ENCODE assay signal across 18 mouse cellular contexts in the genomic region with DNA sequence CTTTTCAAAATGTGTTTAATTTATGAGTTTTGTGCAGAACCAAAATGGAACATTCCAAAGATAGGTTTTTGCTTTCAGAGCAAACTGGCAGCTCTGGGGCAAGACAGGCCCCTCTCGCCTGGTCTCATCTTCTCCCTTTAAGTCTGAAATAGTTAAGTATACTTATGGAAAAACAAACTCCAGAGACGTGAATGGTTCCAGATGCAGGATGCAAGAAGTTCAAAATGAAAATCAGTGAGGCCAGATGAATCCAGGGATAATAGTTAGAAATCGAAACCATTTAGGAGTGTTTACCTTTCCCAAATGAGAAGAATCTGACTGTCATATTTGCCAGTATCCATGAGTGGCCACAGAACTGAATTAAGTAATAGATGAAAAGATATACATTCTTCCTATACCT.
"Had no signal": no experiment of that assay in that cellular context is flagged by ENCODE, and none has a peak within 500 bp of the region (broad histone marks: within the 10 kb centered on the region; RNA-seq: fewer than 3 reads in every experiment).

No protein-coding gene starts in this region.

- H3K9me3 ChIP-seq: limb, embryonic 12.5 days; limb, embryonic 15.5 days; midbrain, embryonic 12.5 days; midbrain, embryonic 15.5 days; neural tube, embryonic 13.5 days had no signal

- H3K9ac ChIP-seq: limb, embryonic 12.5 days; limb, embryonic 15.5 days; liver, embryonic 14.5 days; liver, postnatal 0 days; lung, embryonic 14.5 days; midbrain, embryonic 12.5 days; midbrain, embryonic 15.5 days; neural tube, embryonic 13.5 days had no signal

- ATAC-seq: liver, postnatal 0 days; lung, postnatal 0 days; midbrain, embryonic 15.5 days had no signal

- H3K27me3 ChIP-seq: limb, embryonic 12.5 days; limb, embryonic 15.5 days; midbrain, embryonic 12.5 days; midbrain, embryonic 15.5 days; neural tube, embryonic 13.5 days had no signal

- H3K27ac ChIP-seq: left cerebral cortex, adult 2 months; limb, embryonic 12.5 days; limb, embryonic 15.5 days; liver, embryonic 14.5 days; midbrain, embryonic 12.5 days; midbrain, embryonic 15.5 days; neural tube, embryonic 13.5 days had no signal

- DNase-seq: kidney, adult 18-20 months; kidney, adult 9 months; kidney, postnatal 10 days; kidney, postnatal 36 days; layer of hippocampus, postnatal 36 days; left cerebral cortex, postnatal 4 days; liver, postnatal 0 days; retina, postnatal 1 day; thymus, postnatal 25 days had no signal

- H3K36me3 ChIP-seq: limb, embryonic 12.5 days; limb, embryonic 15.5 days; midbrain, embryonic 12.5 days; midbrain, embryonic 15.5 days; neural tube, embryonic 13.5 days had no signal

- H3K4me2 ChIP-seq: limb, embryonic 12.5 days; lung, embryonic 14.5 days; midbrain, embryonic 12.5 days; midbrain, embryonic 15.5 days; neural tube, embryonic 13.5 days had no signal

- H3K4me3 ChIP-seq: left cerebral cortex, adult 2 months; limb, embryonic 12.5 days; limb, embryonic 15.5 days; midbrain, embryonic 12.5 days; midbrain, embryonic 15.5 days; neural tube, embryonic 13.5 days had no signal
